Mouse (Mus musculus) heart, adult 8-10 months (tissue): ENCODE data around the gene Rnf41. TPM values are rescaled to one million over a fixed set of nuclear protein-coding genes. Genes with fewer than 3 reads are reported as not detected.

Experiments used
- DNase-seq: peaks from one replicate; pipeline ENCODE4 v3.0.0; 2022; ENCODE audit warnings: low spot score
- total RNA-seq, 4 experiments: library from RNA; stranded (reverse); gene quantifications; 2 replicates each; pipeline ENCODE4 v1.2.4; 2022

The Rnf41 gene
- 10 to 100 TPM; 16.2 to 17.6 (median 16.7) TPM for total RNA-seq

DNA sequence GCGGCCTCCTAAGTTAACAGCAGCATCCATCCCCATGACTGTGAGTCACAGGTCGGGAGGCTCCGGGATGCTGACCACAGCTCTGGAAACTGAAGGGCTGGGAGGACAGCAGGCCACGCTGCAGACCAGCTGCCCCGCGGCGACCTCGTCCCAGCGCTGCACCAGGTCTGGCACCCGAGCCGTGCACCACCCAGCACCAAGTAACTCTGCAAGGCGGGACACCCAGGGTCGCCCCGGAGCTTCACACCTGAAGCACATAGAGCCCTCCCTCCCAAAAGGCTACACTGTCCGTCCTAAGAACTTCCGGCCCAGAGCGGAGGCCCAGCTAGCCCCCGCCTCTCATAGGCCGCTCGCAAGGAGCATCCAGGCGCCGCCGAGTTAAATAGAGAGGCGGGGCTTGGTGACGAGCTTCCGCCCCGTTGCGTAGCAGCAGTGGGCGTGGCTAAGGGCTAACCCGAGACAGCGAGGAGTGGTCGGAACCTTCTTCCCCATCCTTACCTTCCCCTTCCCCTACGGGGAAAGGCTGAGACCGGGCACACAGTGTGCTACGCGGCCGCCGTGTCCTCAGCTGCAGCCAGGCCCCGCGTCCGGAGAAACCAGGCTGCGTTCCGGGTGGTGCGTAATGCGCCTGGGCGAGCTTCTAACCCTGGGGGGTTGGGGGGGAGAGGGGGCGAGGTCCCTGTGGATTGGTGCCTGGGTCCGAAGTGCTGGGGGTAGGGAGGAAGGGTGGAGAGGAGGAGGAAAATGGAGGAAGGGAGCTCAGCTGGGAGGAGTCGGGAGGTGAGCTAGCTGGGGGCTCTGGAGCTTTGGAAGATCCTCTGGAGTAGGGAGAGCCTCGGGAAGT, at the start of gene Rnf41, which contains the start of gene Nabp2:
Gene Rnf41, plus strand, starts transcription at position 447 of the 844 bp plus-strand sequence.
Gene Nabp2, minus strand, starts transcription at position 282 of the 844 bp plus-strand sequence.
- DNase-seq, result peak; percentile 96

DNA sequence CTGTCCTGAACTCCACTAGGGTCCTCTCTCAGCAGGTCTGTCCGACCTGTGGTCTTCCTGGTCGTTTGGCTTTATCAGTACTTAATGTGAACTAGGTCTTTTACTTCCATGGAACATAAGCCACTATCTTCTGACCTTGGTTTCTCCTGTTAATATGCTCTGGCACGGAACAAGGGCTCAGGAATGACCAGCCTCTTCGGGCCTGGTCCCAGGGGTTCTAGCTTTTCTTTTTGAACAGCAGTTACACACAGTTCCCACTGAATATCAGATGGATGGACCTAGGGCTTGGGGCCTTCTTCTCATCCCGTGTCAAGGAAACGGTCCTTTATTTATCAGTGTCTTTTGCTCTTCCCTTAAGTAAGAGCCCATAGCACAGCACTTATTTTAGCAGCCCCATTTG, 49.6 kb upstream of the Rnf41 start:
- no peak for DNase-seq

DNA sequence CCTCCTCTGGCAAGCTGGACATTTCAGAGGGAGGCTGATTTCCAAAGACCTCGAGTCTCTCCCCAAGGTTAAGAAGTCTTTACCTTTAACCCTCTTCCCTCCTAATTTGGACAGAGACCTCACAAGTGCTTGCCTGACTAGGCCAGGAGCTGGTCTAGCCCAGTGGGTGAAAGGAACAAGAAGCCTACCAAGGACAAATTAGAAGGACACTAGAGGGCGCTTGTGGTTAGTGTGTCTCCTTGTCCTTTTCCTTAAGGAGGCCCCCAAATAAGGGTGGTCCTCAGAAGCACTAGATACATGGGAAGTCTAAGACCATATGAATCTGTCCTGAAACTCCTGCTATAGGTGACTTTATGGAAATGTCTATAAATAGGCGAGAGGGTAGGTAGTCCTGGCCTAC, 48.9 kb upstream of the Rnf41 start:
- peak; percentile 49 for DNase-seq

DNA sequence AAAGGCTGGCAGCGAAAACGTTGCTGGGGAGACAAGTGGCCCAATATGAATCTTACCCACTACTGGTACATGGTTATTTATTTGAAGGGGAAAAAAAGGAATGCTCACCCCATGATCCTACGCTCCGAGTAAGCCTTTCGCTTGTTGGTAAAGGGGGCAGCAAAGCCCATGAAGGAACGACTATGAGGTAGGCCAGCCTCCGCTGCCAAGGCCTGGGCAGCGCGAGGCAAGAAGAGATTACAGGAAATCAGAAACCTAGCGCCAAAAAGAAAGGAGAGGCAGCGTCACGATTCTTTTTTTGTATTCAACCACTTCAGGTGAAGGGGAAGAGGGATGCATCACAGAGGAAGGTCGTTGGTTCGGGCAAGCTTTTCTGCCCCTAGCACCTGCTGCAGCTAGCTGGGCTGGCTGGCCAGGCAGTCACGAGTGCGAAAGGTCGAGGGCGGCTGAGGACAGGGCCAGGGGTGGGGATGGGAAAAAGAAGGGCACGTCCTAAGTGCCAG, 43.5 kb upstream of the Rnf41 start:
- DNase-seq, result peak; percentile 75

DNA sequence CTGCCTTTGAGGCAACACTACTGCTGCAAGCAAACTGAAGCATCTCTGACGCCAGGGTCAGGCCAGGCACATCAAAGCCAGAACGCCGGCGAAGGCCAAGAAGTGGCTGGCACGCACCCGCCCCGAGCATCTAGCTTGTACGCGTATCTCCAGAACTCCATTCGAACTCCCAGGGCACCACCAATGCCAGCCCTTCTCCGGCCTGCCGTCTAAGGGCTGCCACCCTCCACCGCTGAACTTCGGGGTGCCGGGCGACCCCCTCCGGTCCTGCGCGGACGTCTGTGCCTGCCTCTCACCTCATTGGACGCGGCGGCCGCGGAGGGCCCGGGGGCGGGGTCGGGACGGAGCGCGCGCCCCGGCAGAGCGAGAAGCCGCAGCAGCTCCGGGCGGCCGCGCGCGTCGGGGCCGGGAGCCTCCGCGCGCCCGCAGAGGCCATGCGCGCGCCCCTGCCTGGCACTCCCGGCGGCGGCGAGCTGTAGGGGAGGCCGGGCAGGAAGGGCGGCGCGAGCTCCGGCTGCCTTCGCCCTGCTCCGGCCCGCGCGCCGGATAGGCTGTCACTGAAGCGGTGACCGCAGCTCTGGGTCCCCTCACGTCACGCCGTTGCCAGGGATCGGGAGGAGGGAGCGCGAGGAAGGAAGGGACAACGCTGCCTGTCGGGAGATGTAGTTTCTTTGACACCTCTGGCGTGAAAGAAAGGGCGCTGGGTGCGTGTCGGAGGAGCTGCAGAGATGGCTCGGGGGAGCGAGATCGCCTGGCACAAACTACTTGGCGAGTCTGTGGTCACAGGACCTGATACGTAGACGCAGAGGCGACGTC, 42.8 kb upstream of the Rnf41 start, which contains the start of gene Coq10a:
Gene Coq10a, minus strand, starts transcription at position 596 of the 816 bp plus-strand sequence.
- DNase-seq, result peak; percentile 93

DNA sequence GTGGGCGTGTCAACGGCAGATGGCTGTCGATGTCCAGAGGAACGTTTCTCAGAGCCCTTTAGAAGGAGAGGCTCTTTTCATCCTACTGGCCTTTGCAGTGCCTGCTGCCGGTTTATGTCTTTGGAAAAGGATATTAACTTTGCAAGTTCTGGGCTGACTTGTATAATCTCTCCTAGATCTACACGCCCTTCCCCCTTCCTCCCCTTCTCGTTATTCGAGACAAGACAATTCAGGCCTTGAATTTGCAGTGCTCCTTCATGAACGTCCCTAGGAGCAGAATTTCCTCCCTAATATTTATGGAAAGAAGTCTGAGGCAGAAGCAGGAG, 42.3 kb upstream of the Rnf41 start:
- DNase-seq, result no peak

DNA sequence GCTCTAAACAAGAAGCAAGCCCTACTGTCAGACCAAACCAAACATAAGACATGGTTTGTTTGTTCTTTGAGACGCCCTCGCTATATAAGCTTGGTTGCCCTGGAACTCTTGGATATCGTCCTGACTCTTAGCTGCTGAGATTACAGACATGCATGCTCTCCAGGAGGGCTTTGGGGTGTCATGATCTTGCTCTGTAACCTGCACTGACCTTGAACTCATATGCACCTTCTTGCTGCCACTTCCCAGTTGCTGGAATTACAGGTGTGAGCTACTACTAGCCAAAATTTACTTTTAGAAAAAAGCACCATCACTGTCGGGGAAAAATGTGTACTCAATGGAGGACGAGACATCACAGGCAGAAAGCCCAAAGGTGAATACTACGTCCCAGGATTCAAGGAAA, 41.9 kb upstream of the Rnf41 start:
- no peak for DNase-seq

DNA sequence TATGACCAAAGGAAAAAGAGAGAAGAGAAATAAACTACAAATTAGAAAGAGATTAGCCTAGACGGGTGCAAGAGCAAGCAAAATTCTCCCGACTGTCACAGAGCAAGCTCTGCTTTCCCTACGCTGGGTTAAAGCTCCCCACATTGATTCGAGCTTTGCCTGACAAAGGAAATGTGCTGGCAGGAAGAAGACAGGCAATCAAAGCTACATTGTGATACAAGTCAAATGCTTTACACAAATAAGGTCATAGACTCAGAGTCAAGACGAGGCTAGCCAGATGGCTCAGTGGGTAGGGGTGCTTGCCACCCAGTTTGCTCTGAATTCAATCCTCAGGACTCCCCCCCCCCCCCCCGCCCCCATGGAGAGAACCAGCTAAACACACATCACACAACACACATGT, 41.4 kb upstream of the Rnf41 start:
- no peak for DNase-seq

DNA sequence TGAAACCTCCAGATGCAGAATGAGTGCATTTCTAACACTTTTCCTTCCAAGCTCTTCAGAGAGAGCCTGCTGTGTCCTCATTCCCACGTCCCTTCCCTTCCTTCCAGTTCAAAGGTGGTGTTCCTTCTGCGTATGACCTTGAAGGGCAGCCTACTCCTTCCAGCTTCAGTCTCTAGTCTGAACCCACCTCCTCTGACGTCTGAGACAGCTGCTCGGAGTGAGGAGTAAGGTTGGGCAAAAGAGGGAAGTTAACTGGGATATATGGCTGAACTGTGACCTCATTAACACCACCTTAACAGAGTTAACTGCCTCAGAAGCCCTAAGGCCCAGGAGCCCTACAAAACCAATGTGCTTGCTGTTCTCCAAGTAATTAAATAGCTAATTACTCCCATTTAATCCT, 40.9 kb upstream of the Rnf41 start:
- DNase-seq, result no peak

DNA sequence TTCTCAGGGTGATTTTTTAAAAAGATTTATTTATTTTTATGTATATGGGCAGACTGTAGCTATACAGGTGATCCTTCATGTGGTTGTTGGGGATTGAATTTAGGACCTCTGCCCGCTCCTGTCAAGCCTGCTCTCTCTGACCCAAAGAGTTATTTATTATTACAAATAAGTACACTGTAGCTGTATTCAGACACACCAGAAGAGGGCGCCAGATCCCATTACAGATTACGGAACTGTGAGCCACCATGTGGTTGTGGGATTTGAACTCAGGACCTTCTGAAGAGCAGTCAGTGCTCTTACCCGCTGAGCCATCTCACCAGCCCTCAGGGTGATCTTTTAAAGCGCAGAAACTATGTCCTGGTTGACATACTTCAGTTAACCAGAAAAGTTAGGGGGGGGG, 39.3 kb upstream of the Rnf41 start:
- no peak for DNase-seq

DNA sequence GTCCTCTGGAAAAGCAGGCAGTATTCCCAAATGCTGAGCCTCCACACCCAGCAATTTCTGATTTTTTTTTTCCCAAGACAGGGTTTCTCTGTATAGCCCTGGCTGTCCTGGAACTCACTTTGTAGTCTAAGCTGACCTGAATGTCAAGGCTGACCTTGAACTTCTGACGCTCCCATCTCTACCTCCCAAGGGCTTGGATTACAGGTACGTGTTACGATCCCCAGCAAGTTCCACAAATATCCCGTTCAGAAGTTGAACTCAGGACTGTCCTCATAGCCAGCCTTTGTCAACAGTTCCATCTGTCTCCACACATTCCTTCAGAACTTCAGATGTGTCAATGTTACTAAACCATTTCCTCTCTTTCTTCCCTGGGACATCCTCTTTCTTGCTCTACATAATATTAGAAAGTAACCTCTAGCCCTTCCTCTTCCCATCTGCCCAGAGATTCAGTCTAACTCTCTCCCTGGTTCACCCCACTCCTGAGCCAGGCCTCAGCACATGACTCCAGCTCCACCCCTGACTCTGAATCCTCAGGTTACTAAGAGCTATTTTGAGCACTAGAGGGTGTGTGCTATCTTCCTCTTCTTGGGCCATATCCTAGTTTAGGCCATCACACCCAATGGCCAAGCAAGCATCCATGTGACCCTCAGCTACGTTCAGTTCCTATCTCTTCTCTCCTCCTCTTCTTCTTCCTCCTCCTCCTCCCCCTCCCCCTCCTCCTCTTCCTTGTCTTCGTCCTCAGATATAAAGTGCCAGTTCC, 38.3 kb upstream of the Rnf41 start:
- peak; percentile 69 for DNase-seq

DNA sequence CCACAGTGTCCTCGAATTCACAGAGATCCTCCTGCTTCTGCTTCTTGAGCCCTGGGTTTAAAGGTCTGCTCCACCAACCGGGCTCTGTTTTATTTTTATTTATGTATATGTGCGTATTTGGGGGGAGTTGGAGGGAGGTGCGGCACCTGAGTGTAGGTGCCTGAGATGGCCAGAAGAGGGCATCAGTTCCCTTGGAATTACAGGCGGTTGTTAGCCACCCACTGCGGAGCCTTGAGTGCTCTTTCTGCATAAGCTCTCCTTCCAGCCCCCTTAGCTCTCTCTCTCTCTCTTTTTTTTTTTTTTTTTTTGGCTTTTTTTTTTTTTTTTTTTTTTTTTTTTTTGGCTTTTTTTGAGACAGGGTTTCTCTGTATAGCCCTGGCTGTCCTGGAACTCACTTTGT, 37.1 kb upstream of the Rnf41 start:
- DNase-seq, result no peak

DNA sequence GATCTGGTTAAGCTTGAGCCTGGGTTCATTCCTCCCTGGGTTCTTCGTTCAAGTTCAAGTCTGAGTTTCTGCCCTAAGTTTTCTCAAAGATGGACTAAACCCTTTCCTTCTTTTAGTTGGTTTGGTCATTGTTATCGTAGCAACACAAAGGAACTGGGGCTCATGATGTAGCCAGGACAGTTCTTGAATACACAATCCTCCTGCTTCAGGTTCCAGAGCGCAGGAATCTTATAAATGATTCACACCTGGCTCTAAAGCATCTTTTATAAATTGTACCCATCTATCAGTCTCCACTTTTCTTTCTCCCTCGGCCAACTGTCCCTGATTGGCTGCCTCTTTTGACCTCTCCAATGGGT, 35.4 kb upstream of the Rnf41 start:
- no peak for DNase-seq

DNA sequence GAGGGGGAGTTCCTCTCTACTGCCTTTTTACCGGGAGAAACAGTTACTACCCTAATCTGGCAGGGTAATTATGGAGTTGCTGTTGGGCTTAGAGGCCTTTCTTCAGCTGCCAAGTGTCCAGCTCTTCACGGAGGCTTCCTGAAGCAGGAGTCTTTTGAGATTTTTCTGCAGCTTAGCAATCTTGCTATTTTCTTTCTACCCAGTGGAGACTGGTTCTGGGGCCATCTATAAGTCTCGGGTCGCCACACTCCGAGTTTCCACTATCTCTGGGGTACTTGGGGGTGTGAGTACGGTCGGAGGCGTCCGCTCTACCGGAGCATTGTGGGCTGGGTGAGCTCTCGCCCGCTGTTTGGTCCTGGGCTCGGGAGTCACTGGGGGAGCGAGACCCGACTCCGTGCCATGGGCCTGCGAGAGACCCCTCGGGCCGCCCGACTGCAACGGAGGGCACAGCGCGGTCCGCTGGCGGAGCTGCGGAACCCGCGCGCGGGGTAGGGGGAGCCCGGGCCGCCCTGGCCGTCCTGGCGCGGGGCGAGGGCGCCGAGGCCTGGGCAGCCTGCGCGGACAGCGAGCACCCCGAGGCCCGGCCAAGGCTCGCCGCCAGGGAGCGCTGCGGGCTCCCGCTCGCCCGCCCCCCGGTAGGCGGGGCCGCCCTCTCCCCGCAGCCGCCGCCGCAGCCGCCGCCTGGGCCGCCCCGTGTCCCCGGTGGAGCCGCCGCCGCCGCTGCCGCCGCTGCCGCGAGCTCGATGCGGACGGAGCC, 34.8 kb upstream of the Rnf41 start, which contains the start of gene Ankrd52:
Gene Ankrd52, plus strand, starts transcription at position 661 of the 757 bp plus-strand sequence.
- DNase-seq, result peak; percentile 68

DNA sequence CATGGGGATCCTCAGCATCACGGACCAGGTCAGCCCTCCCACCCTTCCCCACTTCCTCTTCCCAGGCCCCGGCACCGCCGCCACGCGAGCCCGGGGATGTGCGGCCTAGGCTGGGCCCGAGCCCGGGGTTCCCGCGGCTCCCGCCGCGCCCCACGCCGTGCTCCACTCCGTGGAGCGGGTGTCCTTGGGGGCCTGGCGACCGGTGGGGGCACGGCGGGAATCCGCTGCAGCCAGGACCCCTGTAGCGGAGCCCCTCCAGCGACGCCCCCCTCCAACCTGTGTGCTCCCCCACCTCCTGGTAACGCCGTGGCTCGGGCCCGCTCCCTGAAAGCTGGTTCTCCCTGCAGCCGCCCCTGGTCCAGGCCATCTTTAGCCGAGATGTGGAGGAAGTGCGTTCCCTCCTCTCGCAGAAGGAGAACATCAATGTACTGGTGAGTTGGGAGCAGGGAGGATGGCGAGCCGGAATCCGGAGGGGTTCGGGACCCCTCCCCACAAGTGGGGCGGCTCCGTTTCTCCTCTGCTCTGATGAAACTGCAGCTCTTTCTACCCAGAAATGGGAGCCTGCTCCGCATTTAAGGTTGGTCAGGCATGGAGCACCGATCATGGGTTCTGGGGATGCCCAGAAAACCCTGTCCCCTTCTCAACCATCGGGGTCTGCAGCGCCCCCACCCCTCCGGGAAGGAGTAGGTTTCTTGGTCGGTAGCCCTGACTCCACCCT, 34.1 kb upstream of the Rnf41 start:
- DNase-seq, result no peak

DNA sequence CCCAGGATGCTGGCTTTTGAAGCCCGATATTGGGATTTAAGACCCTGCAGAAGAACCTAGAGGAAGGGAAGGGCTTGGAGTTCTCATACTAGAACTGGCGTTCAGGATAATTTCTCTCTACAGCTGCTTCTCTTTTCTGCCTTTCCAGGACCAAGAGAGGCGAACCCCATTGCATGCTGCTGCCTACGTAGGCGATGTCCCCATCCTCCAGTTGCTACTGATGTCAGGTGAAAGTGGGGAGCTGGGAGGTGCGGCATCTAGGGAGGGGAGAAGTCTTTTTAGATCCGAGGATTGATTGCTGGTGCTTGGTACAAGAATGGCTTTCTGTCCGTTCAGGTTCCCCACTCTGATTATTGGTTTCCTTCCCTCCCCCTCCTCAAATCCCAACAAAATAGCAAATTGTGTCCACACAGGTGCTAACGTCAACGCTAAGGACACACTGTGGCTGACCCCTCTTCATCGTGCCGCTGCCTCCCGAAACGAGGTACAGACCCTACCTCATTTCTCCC, 33.5 kb upstream of the Rnf41 start:
- no peak for DNase-seq

DNA sequence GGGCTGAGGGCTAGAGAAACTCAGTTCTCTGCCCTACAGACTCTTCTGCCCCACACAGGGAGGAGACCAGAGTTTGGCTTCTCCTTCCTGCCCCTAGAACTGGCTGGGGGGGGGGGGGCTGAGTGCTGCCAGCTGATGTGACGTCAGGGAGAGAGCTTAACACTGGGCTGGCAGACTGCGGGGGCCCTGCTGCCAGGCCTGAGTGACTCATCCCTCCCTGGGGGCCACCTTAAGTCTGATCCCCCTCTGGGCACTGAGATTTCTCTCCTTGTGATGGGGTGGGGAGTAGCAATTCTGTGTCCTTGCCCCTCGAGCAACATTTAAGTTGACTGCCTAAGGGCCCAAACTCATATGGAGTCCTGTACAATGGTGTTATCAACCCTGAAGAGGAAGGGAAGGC, 33.0 kb upstream of the Rnf41 start:
- no peak for DNase-seq

DNA sequence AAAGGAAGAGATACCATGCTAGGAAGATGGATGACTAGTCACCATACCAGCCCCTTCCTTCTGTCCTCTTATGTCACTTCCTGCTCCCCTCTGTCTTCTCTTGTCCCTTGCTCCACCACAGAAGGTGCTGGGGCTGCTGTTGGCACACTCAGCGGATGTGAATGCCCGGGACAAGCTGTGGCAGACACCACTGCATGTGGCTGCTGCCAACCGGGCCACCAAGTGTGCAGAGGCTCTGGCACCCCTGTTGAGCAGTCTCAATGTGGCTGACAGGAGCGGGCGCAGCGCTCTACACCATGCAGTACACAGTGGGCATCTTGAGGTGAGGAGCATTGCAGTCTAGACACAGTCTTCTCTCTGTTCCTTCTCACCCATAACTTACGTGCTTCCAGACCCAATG, 32.2 kb upstream of the Rnf41 start:
- no peak for DNase-seq

DNA sequence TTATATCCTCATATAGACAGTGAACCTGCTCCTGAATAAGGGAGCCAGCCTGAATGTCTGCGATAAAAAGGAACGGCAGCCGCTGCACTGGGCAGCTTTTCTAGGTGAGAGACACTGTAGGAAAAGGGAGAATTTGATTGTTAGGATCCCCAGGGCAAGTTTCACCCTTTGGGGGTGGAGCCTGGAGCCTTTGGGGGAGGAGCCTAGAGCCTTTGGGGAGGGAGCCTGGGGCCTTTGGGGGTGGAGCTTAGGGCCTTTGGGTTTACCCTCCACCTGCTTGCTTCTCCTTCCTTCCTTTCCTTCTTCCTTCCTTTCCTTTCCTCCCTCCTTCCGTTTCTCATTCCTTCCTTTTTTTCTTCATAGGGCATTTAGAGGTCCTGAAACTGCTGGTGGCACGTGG, 30.9 kb upstream of the Rnf41 start:
- DNase-seq, result no peak

DNA sequence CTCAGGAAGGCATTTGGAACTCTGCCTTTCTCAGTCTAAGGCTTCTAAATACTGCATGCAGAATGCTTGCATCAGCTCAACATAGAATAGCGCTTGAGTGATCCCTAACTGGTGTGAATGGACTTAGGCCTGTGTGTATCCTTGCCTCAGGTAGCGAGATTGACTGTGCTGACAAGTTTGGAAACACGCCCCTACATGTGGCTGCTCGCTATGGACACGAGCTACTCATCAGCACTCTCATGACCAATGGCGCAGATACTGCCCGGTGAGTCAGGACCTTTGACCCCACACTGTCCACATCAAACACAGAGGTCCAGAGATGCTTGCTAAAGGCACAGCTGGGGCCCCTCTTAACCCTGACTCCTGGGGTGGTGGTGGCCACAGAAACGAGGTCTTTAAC, 29.0 kb upstream of the Rnf41 start:
- no peak for DNase-seq
